Mouse (Mus musculus) bone marrow, adult 2 months (tissue): ENCODE results near the gene Uqcr10.

Experiments
- CTCF ChIP-seq: fragments of 200-500 bp; IDR thresholded peaks from 2 replicates; pipeline ENCODE4 v1.5.1; 2011; ENCODE audit warnings: low read length, control low read depth; ENCODE audit not compliant: control insufficient read depth, insufficient read depth
- POLR2A ChIP-seq: fragments of 200-500 bp; IDR thresholded peaks from 2 replicates; pipeline ENCODE4 v1.6.1; 2011; ENCODE audit warnings: low read depth, mild to moderate bottlenecking, control low read depth, low read length, borderline replicate concordance; ENCODE audit not compliant: control insufficient read depth

DNA sequence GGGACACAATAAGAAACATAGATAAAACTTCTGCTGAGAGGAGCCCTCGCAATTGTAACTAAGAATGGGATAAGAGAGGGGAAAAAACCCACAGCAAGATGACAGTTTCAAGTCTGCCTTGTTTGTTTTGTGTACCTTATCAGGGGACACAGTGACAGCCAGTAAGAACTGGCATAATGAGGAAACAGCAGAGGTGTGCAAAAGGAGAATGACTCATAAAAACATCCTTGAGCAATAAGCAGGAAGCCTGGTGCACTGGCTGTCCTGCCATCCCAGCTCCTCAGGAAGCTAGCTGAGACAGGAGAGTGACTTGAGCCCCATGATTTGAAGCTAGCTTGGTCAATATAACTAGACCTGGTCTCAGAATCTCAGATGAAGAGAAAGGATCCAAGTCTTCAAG is 44.3 kb downstream of the Uqcr10 start:
- no peak for TF ChIP-seq POLR2A
- no peak for TF ChIP-seq CTCF
